Mouse (Mus musculus) neural tube, embryonic 13.5 days (tissue): ENCODE measurements around the gene Brca1. TPM values are rescaled to one million over a fixed set of nuclear protein-coding genes. Genes with fewer than 3 reads are reported as not detected.
"Not testable (repeated sequence)": the region's sequence is repeated elsewhere in the genome, so short reads cannot be mapped to it uniquely, and the experiment has no call there.

Experiments
- ATAC-seq: fragments of 200-750 bp; cut with Nextera tagmentation; 2 replicates; pipeline ENCODE4 v1.8.0; 2017; ENCODE audit warnings: low read depth, mild to moderate bottlenecking, moderate TSS enrichment, moderate library complexity
- H3K27ac ChIP-seq: fragments of 300-500 bp; sonication (generic); replicated peaks from 2 replicates; pipeline ENCODE4 v1.5.1; 2015; ENCODE audit warnings: moderate library complexity, mild to moderate bottlenecking, inconsistent platforms
- H3K27me3 ChIP-seq: fragments of 300-500 bp; sonication (generic); 2 replicates; pipeline ENCODE4 v1.6.1; 2015; ENCODE audit warnings: mild to moderate bottlenecking, inconsistent platforms
- H3K36me3 ChIP-seq: fragments of 300-500 bp; sonication (generic); 2 replicates; pipeline ENCODE4 v1.6.1; 2015; ENCODE audit warnings: mild to moderate bottlenecking, inconsistent platforms
- H3K4me1 ChIP-seq: fragments of 300-500 bp; sonication (generic); replicated peaks from 2 replicates; pipeline ENCODE4 v1.6.1; 2015; ENCODE audit warnings: inconsistent platforms
- H3K4me2 ChIP-seq: fragments of 300-500 bp; sonication (generic); 2 replicates; pipeline ENCODE4 v1.6.1; 2015; ENCODE audit warnings: inconsistent platforms, mild to moderate bottlenecking, moderate library complexity
- H3K4me3 ChIP-seq: fragments of 300-500 bp; sonication (generic); 2 replicates; pipeline ENCODE4 v1.5.1; 2015; ENCODE audit warnings: mild to moderate bottlenecking, inconsistent platforms
- H3K9ac ChIP-seq: fragments of 300-500 bp; sonication (generic); 2 replicates; pipeline ENCODE4 v1.6.1; 2015; ENCODE audit warnings: moderate library complexity, mild to moderate bottlenecking, inconsistent platforms
- H3K9me3 ChIP-seq: fragments of 300-500 bp; sonication (generic); 2 replicates; pipeline ENCODE4 v1.6.1; 2016; ENCODE audit warnings: inconsistent platforms
- WGBS: fragments of 180-500 bp; shearing (Covaris S2); methylation state at CpG from one replicate; pipeline ENCODE4 v1.1.7; 2015; 5-methylcytosine and 5-hydroxymethylcytosine counted together
- polyA plus RNA-seq: library from polyadenylated mRNA; unstranded; fragments of >200 nt; fragmentation: Nextera tagmentation; extraction: Ambion mirVana; gene quantifications from 2 replicates; pipeline ENCODE4 v1.2.1, GENCODE M21; 2015

The Brca1 gene
- polyA plus RNA-seq, 1 experiment from 2014 or later = 3.0 TPM

- peak overlapping the region; percentile 45 for H3K4me2 ChIP-seq
Measured at GRCm38 (mm10) chr11:101441450-101442126, 110.2 kb downstream of the Brca1 start.

More at GRCm38 (mm10) chr11:101441450-101442126, 110.2 kb downstream of the Brca1 start:
- H3K4me1 ChIP-seq = peaks cover 22% of the 10 kb centered on the region
- H3K27me3 ChIP-seq, H3K9ac ChIP-seq, H3K27ac ChIP-seq, H3K9me3 ChIP-seq, ATAC-seq: not testable (repeated sequence)
- 40% methylated on average over 15 of the region's 15 CpGs for WGBS
- peak overlapping the region; percentile 84 for H3K4me3 ChIP-seq
- H3K36me3 ChIP-seq = peaks cover 29% of the 10 kb centered on the region

Other genes starting within 250 kb of the Brca1 start
- gene Becn1, start 249.7 kb downstream of the Brca1 start, polyA plus RNA-seq = 173 and 178 TPM in 2 replicates
- gene Psme3, start 235.7 kb downstream of the Brca1 start, polyA plus RNA-seq = 126 and 133 TPM in 2 replicates
- gene Aoc2, start 226.9 kb downstream of the Brca1 start, polyA plus RNA-seq = 2.0 and 2.1 TPM in 2 replicates
- 0.07 TPM in 1 of 2 replicates, not detected in the other for gene Aoc3, start 221.3 kb downstream of the Brca1 start, polyA plus RNA-seq
- not detected in 2 replicates for gene G6pc, start 184.4 kb downstream of the Brca1 start, polyA plus RNA-seq
- gene Aarsd1, start 134.3 kb downstream of the Brca1 start, polyA plus RNA-seq = 79.4 and 90.0 TPM in 2 replicates
- gene Gm27029, start 127.2 kb downstream of the Brca1 start, polyA plus RNA-seq = 5.7 and 8.3 TPM in 2 replicates
- 25.5 and 28.5 TPM in 2 replicates for gene Rundc1, start 126.9 kb downstream of the Brca1 start, polyA plus RNA-seq
- 3.3 and 4.3 TPM in 2 replicates for gene Ptges3l, start 126.6 kb downstream of the Brca1 start, polyA plus RNA-seq
- gene Rpl27, start 109.7 kb downstream of the Brca1 start, polyA plus RNA-seq = 303 and 315 TPM in 2 replicates
- gene Ifi35, start 103.5 kb downstream of the Brca1 start, polyA plus RNA-seq = 3.6 and 3.8 TPM in 2 replicates
- 80.5 and 83.0 TPM in 2 replicates for gene Rnd2, start 87.0 kb downstream of the Brca1 start, polyA plus RNA-seq
- gene Vat1, start 85.7 kb downstream of the Brca1 start, polyA plus RNA-seq = 72.6 and 75.8 TPM in 2 replicates
- gene Nbr1, start 194 bp upstream of the Brca1 start, polyA plus RNA-seq = 99.4 and 107 TPM in 2 replicates
- gene Tmem106a, start 30.3 kb upstream of the Brca1 start, polyA plus RNA-seq = 3.5 and 4.9 TPM in 2 replicates
- gene Gm11634, start 47.3 kb upstream of the Brca1 start, polyA plus RNA-seq = not detected in 2 replicates
- gene Rdm1, start 75.2 kb upstream of the Brca1 start, polyA plus RNA-seq = 16.0 and 16.4 TPM in 2 replicates
- gene Arl4d, start 113.6 kb upstream of the Brca1 start, polyA plus RNA-seq = 18.1 and 19.8 TPM in 2 replicates
- 28.5 and 35.7 TPM in 2 replicates for gene Dhx8, start 181.0 kb upstream of the Brca1 start, polyA plus RNA-seq
- 14.5 and 16.0 TPM in 2 replicates for gene Etv4, start 233.4 kb upstream of the Brca1 start, polyA plus RNA-seq